Mouse (Mus musculus) Patski (cell line): ENCODE data around the gene Snx30. TPM values are rescaled to one million over a fixed set of nuclear protein-coding genes. Genes with fewer than 3 reads are reported as not detected.

ENCODE experiments used
- ATAC-seq: fragments of 100-300 bp; one replicate; pipeline ENCODE4 v1.8.0; 2021
- CTCF ChIA-PET: fragments of 350-600 bp; sonication (Branson Sonifier 250); formaldehyde crosslinking; loops from one replicate; lab custom pipeline; 2022; ENCODE audit warnings: inconsistent platforms; lab: Charles Lee
- POLR2A ChIA-PET: fragments of 350-600 bp; sonication (Branson Sonifier 250); formaldehyde crosslinking; loops from one replicate; lab custom pipeline; 2022; ENCODE audit warnings: antibody characterized with exemption, inconsistent platforms; lab: Charles Lee
- DNase-seq: peaks from one replicate; pipeline ENCODE4 v3.0.0-alpha.2; 2011; ENCODE audit warnings: low read depth, low spot score
- H3K27me3 ChIP-seq: fragments of 371-371 bp; one replicate; pipeline ENCODE4 v1.5.1; 2021
- CTCF ChIP-seq: fragments of 100-300 bp; IDR thresholded peaks from one replicate; pipeline ENCODE4 v1.5.1; 2021
- in situ Hi-C: fragments of 300-500 bp; cut with MboI; formaldehyde crosslinking; loops from 3 replicates; pipeline ENCODE4 v1.11.1; 2018; ENCODE audit warnings: low pct_unique_long_range_greater_than_20kb, mixed read lengths
- polyA plus RNA-seq: library from polyadenylated mRNA; unstranded; gene quantifications from one replicate; pipeline ENCODE4 v1.2.3, GENCODE M21; 2021

The Snx30 gene
- polyA plus RNA-seq, 1 experiment from 2014 or later, result 9.2 TPM

GRCm38 (mm10) chr4:59927666-59928065 is 122.0 kb downstream of the Snx30 start:
- peaks cover 9% of the 10 kb centered on the region for H3K27me3 ChIP-seq
- ChIA-PET CTCF (interaction anchor here (0.7 to 1.5 kb wide), 5 partner anchors 12 to 142 kb away, joined by 3 to 5 read pairs (median 3); partner anchors contain the start of gene Slc46a2), POLR2A (no interaction called here)
- no peak for DNase-seq
- in situ Hi-C loops, result loop anchor here (5.0 to 25.0 kb wide), 2 partner anchors 50 to 565 kb away; no protein-coding TSS in a partner anchor
- no peak for ATAC-seq
- TF ChIP-seq CTCF, result no peak

- ChIA-PET POLR2A (no interaction called here), CTCF (interaction anchor here (0.7 to 0.8 kb wide), 2 partner anchors 21 to 143 kb away, joined by 3 to 4 read pairs; no protein-coding TSS in a partner anchor)
- TF ChIP-seq CTCF, result peak; percentile 75
- DNase-seq (peak; percentile 15), ATAC-seq (peak; percentile 80)
- H3K27me3 ChIP-seq, result peaks cover 9% of the 10 kb centered on the region
- in situ Hi-C loops, result loop anchor here (5.0 to 25.0 kb wide), 2 partner anchors 51 to 566 kb away; no protein-coding TSS in a partner anchor
Observed at GRCm38 (mm10) chr4:59928347-59928746, 122.7 kb downstream of the Snx30 start.

GRCm38 (mm10) chr4:59932505-59933281 is 127.1 kb downstream of the Snx30 start:
- CTCF ChIA-PET, result interaction anchor here (1.2 to 1.3 kb wide), 2 partner anchors 10 to 1879 kb away, joined by 3 to 5 read pairs; no protein-coding TSS in a partner anchor
- peak; percentile 62 for TF ChIP-seq CTCF
- ATAC-seq (peak; percentile 78), DNase-seq (peak; percentile 7)
- H3K27me3 ChIP-seq, result peaks cover 12% of the 10 kb centered on the region
- in situ Hi-C loops, result loop anchor here (5.0 to 25.0 kb wide), 2 partner anchors 145 to 570 kb away; no protein-coding TSS in a partner anchor
- POLR2A ChIA-PET, result no interaction called here

- POLR2A ChIA-PET, result no interaction called here
- in situ Hi-C loops, result loop anchor here (25.0 kb wide), 1 partner anchor 575 kb away; no protein-coding TSS in a partner anchor
- no peak for TF ChIP-seq CTCF
- peaks cover 3% of the 10 kb centered on the region for H3K27me3 ChIP-seq
- no peak for DNase-seq
- no peak for ATAC-seq
- CTCF ChIA-PET, result no interaction called here
Observed at GRCm38 (mm10) chr4:59937543-59937942, 131.9 kb downstream of the Snx30 start.

Other genes with a start within 250 kb of the Snx30 start
- 25.8 TPM for gene Hsdl2, start 224.3 kb upstream of the Snx30 start, polyA plus RNA-seq
- 8.4 TPM for gene E130308A19Rik, start 179.6 kb upstream of the Snx30 start, polyA plus RNA-seq
- 11.1 TPM for gene Inip, start 4.3 kb upstream of the Snx30 start, polyA plus RNA-seq
- gene Slc46a2, start 109.2 kb downstream of the Snx30 start, polyA plus RNA-seq, result not detected
- gene Mup4, start 154.9 kb downstream of the Snx30 start, polyA plus RNA-seq, result not detected
- not detected for gene Mup6, start 158.5 kb downstream of the Snx30 start, polyA plus RNA-seq